Mouse (Mus musculus) MEL (cell line): Measurements from ENCODE around the gene Itsn1. TPM values are rescaled to one million over a fixed set of nuclear protein-coding genes. Genes with fewer than 3 reads are reported as not detected.
A peak's percentile ranks its signal among the peaks of the same experiment; 100 is the strongest.

Experiments
- DNase-seq: peaks from one replicate; pipeline ENCODE4 v3.0.0; 2011; ENCODE audit warnings: low read depth, low spot score
- H3K27ac ChIP-seq: 2 replicates; pipeline ENCODE4 v1.5.1; 2012; ENCODE audit warnings: low read depth, mild to moderate bottlenecking, control low read depth, low read length, moderate library complexity; ENCODE audit not compliant: control insufficient read depth
- H3K27me3 ChIP-seq, 2 experiments: fragments of 150-350 bp in 1 of 2; sonication (generic) in 1 of 2; 2 replicates each; pipeline ENCODE4 v1.6.1; 2012; ENCODE audit warnings: low read length in 2 of 2, mild to moderate bottlenecking in 2 of 2, improper control_type of control experiment in 1 of 2, moderate library complexity in 1 of 2; ENCODE audit not compliant: insufficient read depth in 2 of 2, control insufficient read depth in 1 of 2
- H3K36me3 ChIP-seq, 2 experiments: 2 replicates each; pipeline ENCODE4 v1.6.1; 2012 to 2014; ENCODE audit warnings: low read length in 2 of 2, improper control_type of control experiment in 1 of 2, inconsistent platforms in 1 of 2, mild to moderate bottlenecking in 1 of 2; ENCODE audit not compliant: insufficient read depth in 2 of 2, control insufficient read depth in 1 of 2
- H3K4me1 ChIP-seq, 2 experiments: fragments of 150-350 bp in 1 of 2; sonication (generic) in 1 of 2; 2 replicates each; pipeline ENCODE4 v1.6.1; 2012; ENCODE audit warnings: low read length in 2 of 2, improper control_type of control experiment in 1 of 2, mild to moderate bottlenecking in 1 of 2; ENCODE audit not compliant: insufficient read depth in 2 of 2, control insufficient read depth in 1 of 2
- H3K4me3 ChIP-seq, 2 experiments: fragments of 150-350 bp in 1 of 2; sonication (generic) in 1 of 2; 2 replicates each; pipeline ENCODE4 v1.5.1; 2012; ENCODE audit warnings: low read depth in 2 of 2, low read length in 2 of 2, mild to moderate bottlenecking in 2 of 2, moderate library complexity in 2 of 2, control low read depth in 1 of 2, improper control_type of control experiment in 1 of 2; ENCODE audit not compliant: control insufficient read depth in 1 of 2, insufficient read depth in 1 of 2
- H3K79me2 ChIP-seq: 2 replicates; pipeline ENCODE4 v1.6.1; 2012; ENCODE audit warnings: mild to moderate bottlenecking, low read length, moderate library complexity; ENCODE audit not compliant: control insufficient read depth, poor library complexity, insufficient read depth
- H3K9ac ChIP-seq: 2 replicates; pipeline ENCODE4 v1.6.1; 2012; ENCODE audit warnings: low read depth, mild to moderate bottlenecking, control low read depth, low read length, moderate library complexity; ENCODE audit not compliant: control insufficient read depth, poor library complexity, severe bottlenecking
- H3K9me3 ChIP-seq: fragments of 150-350 bp; sonication (generic); replicated peaks from 2 replicates; pipeline ENCODE4 v1.6.1; 2012; ENCODE audit warnings: mild to moderate bottlenecking, low read length, improper control_type of control experiment, moderate library complexity; ENCODE audit not compliant: insufficient read depth
- CTCF ChIP-seq, 3 experiments: IDR thresholded peaks in 2 of 3; conservative IDR thresholded peaks in 1 of 3; 2 replicates each; pipeline ENCODE4 v1.5.1; 2011 to 2012; ENCODE audit warnings: low read length in 3 of 3, low read depth in 2 of 3, mild to moderate bottlenecking in 2 of 3, improper control_type of control experiment in 1 of 3, inconsistent platforms in 1 of 3, mixed read lengths in 1 of 3, moderate library complexity in 1 of 3; ENCODE audit not compliant: control insufficient read depth in 1 of 3, insufficient read depth in 1 of 3, poor library complexity in 1 of 3, severe bottlenecking in 1 of 3
- GABPA ChIP-seq: IDR thresholded peaks from 2 replicates; pipeline ENCODE4 v1.6.1; 2012; ENCODE audit warnings: low read depth, mild to moderate bottlenecking, inconsistent platforms, low read length, improper control_type of control experiment, moderate library complexity
- GATA1 ChIP-seq: IDR thresholded peaks from 2 replicates; pipeline ENCODE4 v1.6.1; 2011; ENCODE audit warnings: low read depth, low read length, improper control_type of control experiment
- HCFC1 ChIP-seq: IDR thresholded peaks from 2 replicates; pipeline ENCODE4 v1.6.1; 2012; ENCODE audit warnings: low read depth, mild to moderate bottlenecking, inconsistent platforms, low read length, improper control_type of control experiment, moderate library complexity
- KAT2A ChIP-seq: conservative IDR thresholded peaks from 2 replicates; pipeline ENCODE4 v1.6.1; 2012; ENCODE audit warnings: low read depth, low read length, improper control_type of control experiment, inconsistent platforms
- MAFK ChIP-seq: IDR thresholded peaks from 2 replicates; pipeline ENCODE4 v1.6.1; 2011; ENCODE audit warnings: low read depth, mild to moderate bottlenecking, low read length, improper control_type of control experiment, borderline replicate concordance
- MAX ChIP-seq: IDR thresholded peaks from 2 replicates; pipeline ENCODE4 v1.6.1; 2011; ENCODE audit warnings: low read length, improper control_type of control experiment
- MEF2A ChIP-seq: IDR thresholded peaks from 2 replicates; pipeline ENCODE4 v1.6.1; 2014; ENCODE audit warnings: low read depth, mild to moderate bottlenecking, inconsistent platforms, low read length, improper control_type of control experiment; ENCODE audit not compliant: poor library complexity, insufficient replicate concordance, severe bottlenecking; ENCODE audit errors: extremely low read depth
- MXI1 ChIP-seq: IDR thresholded peaks from 2 replicates; pipeline ENCODE4 v1.6.1; 2011; ENCODE audit warnings: mild to moderate bottlenecking, low read depth, low read length, improper control_type of control experiment
- MYC ChIP-seq: IDR thresholded peaks from 2 replicates; pipeline ENCODE4 v1.6.1; 2011; ENCODE audit warnings: low read depth, mild to moderate bottlenecking, low read length, improper control_type of control experiment, moderate library complexity
- POLR2A ChIP-seq, 2 experiments: IDR thresholded peaks; 2 replicates each; pipeline ENCODE4 v1.6.1; 2011 to 2012; ENCODE audit warnings: low read length in 2 of 2, mild to moderate bottlenecking in 2 of 2, control low read depth in 1 of 2, improper control_type of control experiment in 1 of 2, low read depth in 1 of 2, moderate library complexity in 1 of 2; ENCODE audit not compliant: control insufficient read depth in 1 of 2, insufficient read depth in 1 of 2, poor library complexity in 1 of 2
- POLR2AphosphoS5 ChIP-seq: IDR thresholded peaks from 2 replicates; pipeline ENCODE4 v1.6.1; 2012; ENCODE audit warnings: low read depth, borderline replicate concordance, mild to moderate bottlenecking, inconsistent platforms, low read length, moderate library complexity, mixed read lengths
- RAD21 ChIP-seq: IDR thresholded peaks from 2 replicates; pipeline ENCODE4 v1.6.1; 2011; ENCODE audit warnings: mild to moderate bottlenecking, low read depth, low read length, improper control_type of control experiment
- SIN3A ChIP-seq: IDR thresholded peaks from 2 replicates; pipeline ENCODE4 v1.6.1; 2012; ENCODE audit warnings: low read length, improper control_type of control experiment, inconsistent platforms
- SMC3 ChIP-seq: IDR thresholded peaks from 2 replicates; pipeline ENCODE4 v1.6.1; 2011; ENCODE audit warnings: low read depth, low read length, improper control_type of control experiment
- TBP ChIP-seq: IDR thresholded peaks from 2 replicates; pipeline ENCODE4 v1.8.0; 2011; ENCODE audit warnings: low read depth, low read length, improper control_type of control experiment
- ZC3H11A ChIP-seq: IDR thresholded peaks from 2 replicates; pipeline ENCODE4 v1.6.1; 2012; ENCODE audit warnings: low read depth, mild to moderate bottlenecking, inconsistent platforms, low read length, improper control_type of control experiment
- ZNF384 ChIP-seq: IDR thresholded peaks from 2 replicates; pipeline ENCODE4 v1.6.1; 2012; ENCODE audit warnings: low read depth, mild to moderate bottlenecking, inconsistent platforms, low read length, improper control_type of control experiment
- polyA plus RNA-seq, 2 experiments: library from polyadenylated mRNA; stranded (reverse) in 1 of 2; unstranded in 1 of 2; fragments of >175 nt in 1 of 2; fragments of >200 nt in 1 of 2; gene quantifications; 2 replicates each; pipeline versions ENCODE4 v1.2.1 to v1.2.4; 2012; ENCODE audit warnings: low replicate concordance in 2 of 2, low read depth in 1 of 2; ENCODE audit not compliant: insufficient read length in 2 of 2, insufficient read depth in 1 of 2, missing spikeins in 1 of 2
- total RNA-seq: library from RNA; depleted of rRNA; stranded (reverse); fragments of 300-350 nt; gene quantifications from 2 replicates; pipeline ENCODE4 v1.2.3, GENCODE M21; 2012

Gene Itsn1
- total and polyA plus RNA-seq, 3 experiments: 14.7 to 36.5 TPM; not detected in 1

- Histone ChIP-seq H3K9me3 (no peaks in the 10 kb centered on the region), H3K9ac (no peak overlapping the region), H3K27ac (no peak overlapping the region), H3K27me3 (peaks cover 17 to 24% of the 10 kb centered on the region in 2 experiments), H3K36me3 (no peaks in the 10 kb centered on the region), H3K79me2 (no peaks in the 10 kb centered on the region), H3K4me1 (no peaks in the 10 kb centered on the region), H3K4me3 (no peak overlapping the region)
- no peak for DNase-seq
- TF ChIP-seq SMC3: no peak
- TF ChIP-seq TBP: no peak
- TF ChIP-seq MEF2A: no peak
- no peak for TF ChIP-seq MXI1
- no peak for TF ChIP-seq KAT2A
Measured at GRCm38 (mm10) chr16:91946261-91946660, 217.2 kb downstream of the Itsn1 start.

- no peaks in the 10 kb centered on the region for H3K4me1 ChIP-seq
- DNase-seq: no peak
- no peaks in the 10 kb centered on the region for H3K36me3 ChIP-seq
- no peak for TF ChIP-seq MAX
- no peak overlapping the region for H3K9ac ChIP-seq
- no peak overlapping the region for H3K27ac ChIP-seq
- H3K27me3 ChIP-seq: peaks cover 19 to 22% of the 10 kb centered on the region in 2 experiments
- no peaks in the 10 kb centered on the region for H3K79me2 ChIP-seq
- no peaks in the 10 kb centered on the region for H3K9me3 ChIP-seq
- no peak overlapping the region for H3K4me3 ChIP-seq
Measured at GRCm38 (mm10) chr16:91947093-91947492, 218.0 kb downstream of the Itsn1 start.

- no peak for DNase-seq
- Histone ChIP-seq H3K4me1 (no peaks in the 10 kb centered on the region), H3K27me3 (peaks cover 6 to 9% of the 10 kb centered on the region in 2 experiments), H3K9ac (no peak overlapping the region)
- no peak for TF ChIP-seq GATA1
- TF ChIP-seq POLR2AphosphoS5: no peak
- TF ChIP-seq MXI1: no peak
- TF ChIP-seq HCFC1: no peak
- TF ChIP-seq, all 39 proteins: peak for 0
- H3K4me3 ChIP-seq: no peak overlapping the region
- H3K9me3 ChIP-seq: no peaks in the 10 kb centered on the region
- no peaks in the 10 kb centered on the region for H3K79me2 ChIP-seq
- H3K27ac ChIP-seq: no peak overlapping the region
- no peaks in the 10 kb centered on the region for H3K36me3 ChIP-seq
Measured at GRCm38 (mm10) chr16:91953967-91954366, 224.9 kb downstream of the Itsn1 start.

- TF ChIP-seq MAFK (no peak), MYC (0 out of 2 replicates have a peak, but pooled peaks have one; percentile 51), RAD21 (peak; percentile 50), SIN3A (no peak), POLR2A (IDR thresholded peaks at IDR 0.05; ENCODE audit: control insufficient read depth in 1 of 2, insufficient read depth in 1 of 2, low read depth in 1 of 2, low read length in 2 of 2, poor library complexity in 1 of 2) (no peak), CTCF (IDR thresholded peaks at IDR 0.05 in 2 of 3, conservative IDR thresholded peaks at IDR 0.05 in 1 of 3; ENCODE audit: control insufficient read depth in 1 of 3, insufficient read depth in 1 of 3, low read depth in 2 of 3, low read length in 3 of 3, poor library complexity in 1 of 3, severe bottlenecking in 1 of 3) (peak; percentile 58 to 68 (median 66)), GABPA (no peak), SMC3 (peak; percentile 55), ZNF384 (peak; percentile 40; the same call in 1 of the 2 replicates), ZC3H11A (peak; percentile 23; the same call in 1 of the 2 replicates)
Measured at GRCm38 (mm10) chr16:91954766-91955165, 225.7 kb downstream of the Itsn1 start.

More at GRCm38 (mm10) chr16:91954766-91955165, 225.7 kb downstream of the Itsn1 start:
- H3K27me3 ChIP-seq: peaks cover 4% of the 10 kb centered on the region in 2 experiments; a peak in 3 of 4 replicates
- DNase-seq: peak; percentile 24
- no peak overlapping the region for H3K9ac ChIP-seq
- no peak overlapping the region for H3K4me3 ChIP-seq
- no peaks in the 10 kb centered on the region for H3K9me3 ChIP-seq
- H3K4me1 ChIP-seq: no peaks in the 10 kb centered on the region
- no peaks in the 10 kb centered on the region for H3K79me2 ChIP-seq
- no peak overlapping the region for H3K27ac ChIP-seq
- H3K36me3 ChIP-seq: no peaks in the 10 kb centered on the region
